Mouse (Mus musculus) hindbrain, embryonic 15.5 days (tissue): ENCODE measurements at regions not wholly inside any gene's neighbourhood (a gene's known extent, or its start where the extent isn't known, plus 50 kb on each side); places are given as distances from the start of the nearest gene placed in this dataset.

Source experiments
- ATAC-seq: fragments of 200-750 bp; cut with Nextera tagmentation; 2 replicates; pipeline ENCODE4 v1.8.0; 2017; ENCODE audit warnings: low read depth, moderate number of reproducible peaks, moderate TSS enrichment; ENCODE audit not compliant: low FRiP score
- H3K27ac ChIP-seq: fragments of 300-500 bp; sonication (generic); replicated peaks from 2 replicates; pipeline ENCODE4 v1.5.1; 2015; ENCODE audit warnings: mild to moderate bottlenecking, inconsistent platforms
- H3K27me3 ChIP-seq: fragments of 300-500 bp; sonication (generic); 2 replicates; pipeline ENCODE4 v1.6.1; 2015; ENCODE audit warnings: control low read depth, inconsistent platforms
- H3K36me3 ChIP-seq: fragments of 300-500 bp; sonication (generic); 2 replicates; pipeline ENCODE4 v1.6.1; 2015; ENCODE audit warnings: control low read depth, inconsistent platforms
- H3K4me1 ChIP-seq: fragments of 300-500 bp; sonication (generic); replicated peaks from 2 replicates; pipeline ENCODE4 v1.6.1; 2015; ENCODE audit warnings: control low read depth, inconsistent platforms
- H3K4me2 ChIP-seq: fragments of 300-500 bp; sonication (generic); 2 replicates; pipeline ENCODE4 v1.6.1; 2015; ENCODE audit warnings: moderate library complexity, mild to moderate bottlenecking, inconsistent platforms
- H3K4me3 ChIP-seq: fragments of 300-500 bp; sonication (generic); 2 replicates; pipeline ENCODE4 v1.5.1; 2015; ENCODE audit warnings: mild to moderate bottlenecking, inconsistent platforms
- H3K9ac ChIP-seq: fragments of 300-500 bp; sonication (generic); 2 replicates; pipeline ENCODE4 v1.6.1; 2015; ENCODE audit warnings: inconsistent platforms
- H3K9me3 ChIP-seq: fragments of 300-500 bp; sonication (generic); 2 replicates; pipeline ENCODE4 v1.6.1; 2016; ENCODE audit warnings: control low read depth, inconsistent platforms
- WGBS: fragments of 180-500 bp; shearing (Covaris S2); methylation state at CpG from one replicate; pipeline ENCODE4 v1.1.7; 2015; 5-methylcytosine and 5-hydroxymethylcytosine counted together

- 81% methylated on average over 13 of the region's 13 CpGs for WGBS
- H3K4me2 ChIP-seq: no peak overlapping the region
- H3K4me1 ChIP-seq: no peaks in the 10 kb centered on the region
- H3K9ac ChIP-seq: no peak overlapping the region
- no peaks in the 10 kb centered on the region for H3K27me3 ChIP-seq
- no peaks in the 10 kb centered on the region for H3K9me3 ChIP-seq
- H3K36me3 ChIP-seq: no peaks in the 10 kb centered on the region
- H3K27ac ChIP-seq: no peak overlapping the region
- H3K4me3 ChIP-seq: no peak overlapping the region
- ATAC-seq: no peak
Measured at GRCm38 (mm10) chr6:140158986-140159385, 117.7 kb upstream of the Plcz1 start.

GRCm38 (mm10) chr6:140157375-140157774 lies 116.1 kb upstream of the Plcz1 start:
- H3K9ac ChIP-seq: no peak overlapping the region
- H3K4me3 ChIP-seq: no peak overlapping the region
- no peak for ATAC-seq
- H3K27ac ChIP-seq: no peak overlapping the region
- no peak overlapping the region for H3K4me2 ChIP-seq
- no peaks in the 10 kb centered on the region for H3K9me3 ChIP-seq
- no peaks in the 10 kb centered on the region for H3K4me1 ChIP-seq
- no peaks in the 10 kb centered on the region for H3K36me3 ChIP-seq
- 85% methylated on average over 6 of the region's 6 CpGs for WGBS
- H3K27me3 ChIP-seq: no peaks in the 10 kb centered on the region

- Histone ChIP-seq H3K9me3 (no peaks in the 10 kb centered on the region), H3K36me3 (no peaks in the 10 kb centered on the region), H3K4me2 (no peak overlapping the region), H3K27ac (no peak overlapping the region), H3K9ac (no peak overlapping the region), H3K27me3 (no peaks in the 10 kb centered on the region), H3K4me3 (no peak overlapping the region), H3K4me1 (peaks cover 4% of the 10 kb centered on the region)
- ATAC-seq: no peak
- 70% methylated on average over 10 of the region's 10 CpGs for WGBS
Measured at GRCm38 (mm10) chr6:140152418-140153176, 111.3 kb upstream of the Plcz1 start.

- WGBS: 89% methylated on average over 11 of the region's 11 CpGs
- no peaks in the 10 kb centered on the region for H3K9me3 ChIP-seq
- no peak overlapping the region for H3K4me2 ChIP-seq
- no peak overlapping the region for H3K4me3 ChIP-seq
- no peak overlapping the region for H3K9ac ChIP-seq
- H3K27me3 ChIP-seq: no peaks in the 10 kb centered on the region
- H3K4me1 ChIP-seq: peaks cover 6% of the 10 kb centered on the region
- H3K27ac ChIP-seq: peak overlapping the region; percentile 32; the same call in 1 of the 2 replicates
- ATAC-seq: no peak
- no peaks in the 10 kb centered on the region for H3K36me3 ChIP-seq
Measured at GRCm38 (mm10) chr6:140148628-140149245, 107.5 kb upstream of the Plcz1 start.

GRCm38 (mm10) chr6:140148138-140148537 lies 106.9 kb upstream of the Plcz1 start:
- Histone ChIP-seq H3K4me1 (peaks cover 6% of the 10 kb centered on the region), H3K4me3 (no peak overlapping the region), H3K9me3 (no peaks in the 10 kb centered on the region), H3K27me3 (no peaks in the 10 kb centered on the region), H3K36me3 (no peaks in the 10 kb centered on the region), H3K27ac (peak overlapping the region; percentile 32; the same call in 1 of the 2 replicates), H3K9ac (no peak overlapping the region), H3K4me2 (no peak overlapping the region)
- peak; percentile 48; the same call in 1 of the 2 replicates for ATAC-seq
- 23% methylated on average over 3 of the region's 3 CpGs for WGBS

GRCm38 (mm10) chr6:140147711-140148110 lies 106.5 kb upstream of the Plcz1 start:
- WGBS: 57% methylated on average over 6 of the region's 6 CpGs
- Histone ChIP-seq H3K27ac (no peak overlapping the region), H3K4me1 (peaks cover 6% of the 10 kb centered on the region), H3K27me3 (no peaks in the 10 kb centered on the region), H3K9ac (no peak overlapping the region), H3K36me3 (no peaks in the 10 kb centered on the region), H3K4me3 (no peak overlapping the region), H3K4me2 (no peak overlapping the region), H3K9me3 (no peaks in the 10 kb centered on the region)
- no peak for ATAC-seq

GRCm38 (mm10) chr6:140133734-140134133 lies 92.5 kb upstream of the Plcz1 start:
- H3K4me3 ChIP-seq: no peak overlapping the region
- H3K4me2 ChIP-seq: no peak overlapping the region
- no peaks in the 10 kb centered on the region for H3K9me3 ChIP-seq
- H3K27ac ChIP-seq: no peak overlapping the region
- 70% methylated on average over 8 of the region's 8 CpGs for WGBS
- no peak for ATAC-seq
- H3K9ac ChIP-seq: no peak overlapping the region
- no peaks in the 10 kb centered on the region for H3K27me3 ChIP-seq
- no peaks in the 10 kb centered on the region for H3K36me3 ChIP-seq
- no peaks in the 10 kb centered on the region for H3K4me1 ChIP-seq

DNA sequence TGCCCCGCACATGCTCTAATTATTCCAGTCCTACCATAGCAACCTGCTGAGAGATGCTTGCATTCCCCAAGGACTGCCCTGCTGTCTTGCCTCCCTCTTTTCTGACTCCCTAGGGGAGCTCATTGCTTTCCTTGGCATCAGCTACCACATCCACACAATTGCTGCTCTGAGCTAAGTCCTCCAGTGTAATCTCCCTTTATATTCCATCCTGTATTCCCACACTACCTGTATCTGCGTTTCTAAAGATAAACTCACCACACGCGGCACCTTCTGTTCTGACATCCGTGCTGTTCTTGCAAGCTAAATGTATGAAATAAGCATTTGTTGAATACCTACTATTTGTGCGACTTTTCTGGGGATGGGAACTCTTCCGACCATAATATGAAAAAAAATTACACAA lies 85.4 kb upstream of the Plcz1 start:
- 87% methylated on average over 7 of the region's 7 CpGs for WGBS
- no peaks in the 10 kb centered on the region for H3K9me3 ChIP-seq
- H3K27me3 ChIP-seq: no peaks in the 10 kb centered on the region
- no peaks in the 10 kb centered on the region for H3K36me3 ChIP-seq
- no peak overlapping the region for H3K4me2 ChIP-seq
- no peak overlapping the region for H3K9ac ChIP-seq
- no peak overlapping the region for H3K4me3 ChIP-seq
- H3K27ac ChIP-seq: no peak overlapping the region
- H3K4me1 ChIP-seq: no peaks in the 10 kb centered on the region
- ATAC-seq: no peak

GRCm38 (mm10) chr6:140114024-140114423 lies 72.8 kb upstream of the Plcz1 start:
- Histone ChIP-seq H3K4me1 (no peaks in the 10 kb centered on the region), H3K9me3 (no peaks in the 10 kb centered on the region), H3K27me3 (no peaks in the 10 kb centered on the region), H3K36me3 (no peaks in the 10 kb centered on the region), H3K4me3 (no peak overlapping the region), H3K4me2 (no peak overlapping the region), H3K27ac (no peak overlapping the region), H3K9ac (no peak overlapping the region)
- WGBS: 88% methylated on average over 2 of the region's 2 CpGs
- no peak for ATAC-seq

GRCm38 (mm10) chr6:140112054-140112453 lies 70.8 kb upstream of the Plcz1 start:
- Histone ChIP-seq H3K9me3 (no peaks in the 10 kb centered on the region), H3K4me2 (no peak overlapping the region), H3K9ac (no peak overlapping the region), H3K4me1 (no peaks in the 10 kb centered on the region), H3K27ac (no peak overlapping the region), H3K27me3 (no peaks in the 10 kb centered on the region), H3K36me3 (no peaks in the 10 kb centered on the region), H3K4me3 (no peak overlapping the region)
- no peak for ATAC-seq
- WGBS: 66% methylated on average over 10 of the region's 10 CpGs

DNA sequence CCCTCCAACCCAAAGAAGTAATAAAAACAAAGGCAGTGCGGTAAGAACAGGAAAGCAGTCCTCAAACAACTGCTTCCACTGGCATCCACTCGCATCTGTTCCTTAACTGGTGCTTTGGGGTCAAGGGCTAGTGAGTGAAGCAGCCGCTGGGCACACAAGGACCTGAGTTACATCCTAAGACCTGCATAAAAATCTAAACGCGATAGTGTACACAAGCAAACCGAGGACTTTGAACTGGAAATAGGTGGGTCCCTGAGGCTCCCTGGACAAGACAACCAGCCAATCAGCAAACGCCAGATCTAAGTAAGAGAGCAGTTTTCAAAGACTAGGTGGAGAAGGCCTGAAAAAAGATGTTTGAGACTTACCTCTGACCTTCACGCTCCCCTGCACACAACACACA lies 66.8 kb upstream of the Plcz1 start:
- ATAC-seq: no peak
- H3K27me3 ChIP-seq: no peaks in the 10 kb centered on the region
- 83% methylated on average over 8 of the region's 8 CpGs for WGBS

DNA sequence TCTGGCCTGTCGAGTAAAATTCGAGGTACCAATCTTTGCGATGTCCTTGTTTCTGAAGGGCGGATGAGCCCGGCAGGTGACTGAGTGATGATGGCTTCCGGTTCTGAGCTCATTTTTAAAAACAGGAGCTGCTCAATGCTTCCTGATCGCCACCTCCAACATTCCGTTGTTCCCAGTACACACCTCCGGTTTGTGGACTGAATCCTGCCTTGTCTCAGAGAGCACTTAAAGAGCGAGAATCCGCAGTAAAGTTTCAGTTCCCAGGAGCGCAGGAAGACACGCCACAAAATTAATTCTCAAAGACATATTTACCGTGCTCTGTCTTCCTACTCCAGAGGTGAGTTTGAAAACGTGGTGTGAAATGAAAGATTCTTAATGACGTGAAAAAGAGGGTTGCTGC lies 66.4 kb upstream of the Plcz1 start:
- Histone ChIP-seq H3K9me3 (no peaks in the 10 kb centered on the region), H3K36me3 (no peaks in the 10 kb centered on the region), H3K4me2 (no peak overlapping the region), H3K27me3 (no peaks in the 10 kb centered on the region), H3K27ac (no peak overlapping the region), H3K4me1 (no peaks in the 10 kb centered on the region), H3K4me3 (no peak overlapping the region), H3K9ac (no peak overlapping the region)
- WGBS: 76% methylated on average over 16 of the region's 16 CpGs
- ATAC-seq: no peak

More for the DNA sequence above, 66.8 kb upstream of the Plcz1 start:
- no peak overlapping the region for H3K27ac ChIP-seq
- no peak overlapping the region for H3K4me2 ChIP-seq
- no peaks in the 10 kb centered on the region for H3K9me3 ChIP-seq
- no peaks in the 10 kb centered on the region for H3K4me1 ChIP-seq
- no peaks in the 10 kb centered on the region for H3K36me3 ChIP-seq
- no peak overlapping the region for H3K9ac ChIP-seq
- H3K4me3 ChIP-seq: no peak overlapping the region
